Mouse (Mus musculus) intestine, embryonic 16.5 days (tissue): Measurements from ENCODE around the gene Nob1. TPM values are rescaled to one million over a fixed set of nuclear protein-coding genes. Genes with fewer than 3 reads are reported as not detected.
A peak's percentile ranks its signal among the peaks of the same experiment; 100 is the strongest.

Experiments used
- ATAC-seq: fragments of 200-750 bp; cut with Nextera tagmentation; 2 replicates; pipeline ENCODE4 v1.8.0; 2017; ENCODE audit warnings: moderate TSS enrichment, moderate library complexity
- H3K27ac ChIP-seq: fragments of 300-500 bp; sonication (generic); 2 replicates; pipeline ENCODE4 v1.5.1; 2014; ENCODE audit warnings: mild to moderate bottlenecking, low read length
- H3K27me3 ChIP-seq: fragments of 300-500 bp; sonication (generic); replicated peaks from 2 replicates; pipeline ENCODE4 v1.6.1; 2014; ENCODE audit warnings: low read length, control low read depth, mixed read lengths; ENCODE audit not compliant: control insufficient read depth, insufficient read depth
- H3K36me3 ChIP-seq: fragments of 300-500 bp; sonication (generic); 2 replicates; pipeline ENCODE4 v1.6.1; 2014; ENCODE audit warnings: low read length, control low read depth; ENCODE audit not compliant: control insufficient read depth, insufficient read depth
- H3K4me1 ChIP-seq: fragments of 300-500 bp; sonication (generic); 2 replicates; pipeline ENCODE4 v1.6.1; 2014; ENCODE audit warnings: low read length, control low read depth, mixed read lengths; ENCODE audit not compliant: control insufficient read depth, insufficient read depth
- H3K4me2 ChIP-seq: fragments of 300-500 bp; sonication (generic); 2 replicates; pipeline ENCODE4 v1.6.1; 2014; ENCODE audit warnings: low read depth, low read length, control low read depth
- H3K4me3 ChIP-seq: fragments of 300-500 bp; sonication (generic); 2 replicates; pipeline ENCODE4 v1.5.1; 2014; ENCODE audit warnings: mild to moderate bottlenecking, low read length
- H3K9ac ChIP-seq: fragments of 300-500 bp; sonication (generic); 2 replicates; pipeline ENCODE4 v1.6.1; 2014; ENCODE audit warnings: low read depth, low read length
- H3K9me3 ChIP-seq: fragments of 300-500 bp; sonication (generic); 2 replicates; pipeline ENCODE4 v1.6.1; 2016; ENCODE audit warnings: low read length, control low read depth; ENCODE audit not compliant: control insufficient read depth
- WGBS: fragments of 180-500 bp; shearing (Covaris S2); extraction: QIAGEN DNeasy Blood & Tissue Kit; methylation state at CpG from one replicate; pipeline ENCODE4 v1.1.7; 2014; 5-methylcytosine and 5-hydroxymethylcytosine counted together
- polyA plus RNA-seq: library from polyadenylated mRNA; unstranded; fragments of >200 nt; fragmentation: Nextera tagmentation; extraction: Ambion mirVana; gene quantifications from 2 replicates; pipeline ENCODE4 v1.2.1, GENCODE M21; 2015

The Nob1 gene
- polyA plus RNA-seq, 1 experiment from 2014 or later: 73.5 TPM

GRCm38 (mm10) chr8:107417001-107417400 lies 7.8 kb downstream of the Nob1 start:
- WGBS: 92% methylated on average over 12 of the region's 12 CpGs

GRCm38 (mm10) chr8:107413881-107414280 lies 11.0 kb downstream of the Nob1 start:
- Histone ChIP-seq H3K4me3 (no peak overlapping the region), H3K36me3 (peaks cover 10% of the 10 kb centered on the region), H3K27me3 (no peaks in the 10 kb centered on the region), H3K27ac (no peak overlapping the region), H3K9ac (no peak overlapping the region), H3K9me3 (no peaks in the 10 kb centered on the region), H3K4me2 (no peak overlapping the region), H3K4me1 (no peaks in the 10 kb centered on the region)
- 87% methylated on average over 10 of the region's 10 CpGs for whole genome bisulfite sequencing
- no peak for ATAC-seq

More at GRCm38 (mm10) chr8:107417001-107417400, 7.8 kb downstream of the Nob1 start:
- no peak overlapping the region for H3K27ac ChIP-seq
- H3K9me3 ChIP-seq: no peaks in the 10 kb centered on the region
- no peaks in the 10 kb centered on the region for H3K27me3 ChIP-seq
- H3K4me3 ChIP-seq: no peak overlapping the region
- H3K4me1 ChIP-seq: no peaks in the 10 kb centered on the region
- peaks cover 4% of the 10 kb centered on the region; the same call in 1 of the 2 replicates for H3K36me3 ChIP-seq
- ATAC-seq: no peak
- H3K4me2 ChIP-seq: no peak overlapping the region
- H3K9ac ChIP-seq: no peak overlapping the region

GRCm38 (mm10) chr8:107412552-107412951 lies 12.3 kb downstream of the Nob1 start:
- Histone ChIP-seq H3K4me1 (no peaks in the 10 kb centered on the region), H3K9ac (no peak overlapping the region), H3K4me3 (no peak overlapping the region), H3K27ac (no peak overlapping the region), H3K9me3 (no peaks in the 10 kb centered on the region), H3K4me2 (no peak overlapping the region), H3K27me3 (no peaks in the 10 kb centered on the region), H3K36me3 (peaks cover 10% of the 10 kb centered on the region)
- 90% methylated on average over 8 of the region's 8 CpGs for WGBS
- ATAC-seq: no peak

GRCm38 (mm10) chr8:107411391-107411790 lies 13.5 kb downstream of the Nob1 start:
- no peak overlapping the region for H3K27ac ChIP-seq
- H3K4me3 ChIP-seq: no peak overlapping the region
- H3K9ac ChIP-seq: no peak overlapping the region
- H3K9me3 ChIP-seq: no peaks in the 10 kb centered on the region
- H3K4me1 ChIP-seq: no peaks in the 10 kb centered on the region
- no peak overlapping the region for H3K4me2 ChIP-seq
- peaks cover 10% of the 10 kb centered on the region for H3K36me3 ChIP-seq
- H3K27me3 ChIP-seq: no peaks in the 10 kb centered on the region
- 70% methylated on average over 4 of the region's 4 CpGs for WGBS
- no peak for ATAC-seq

GRCm38 (mm10) chr8:107405935-107406334 lies 18.9 kb downstream of the Nob1 start:
- Histone ChIP-seq H3K27me3 (no peaks in the 10 kb centered on the region), H3K9ac (no peak overlapping the region), H3K36me3 (peaks cover 8% of the 10 kb centered on the region), H3K4me2 (no peak overlapping the region), H3K4me1 (peaks cover 9% of the 10 kb centered on the region), H3K9me3 (no peaks in the 10 kb centered on the region), H3K4me3 (no peak overlapping the region), H3K27ac (0 out of 2 replicates have a peak overlapping the region, but pooled peaks have one; percentile 12)
- WGBS: 44% methylated on average over 3 of the region's 3 CpGs
- peak; percentile 36; the same call in 1 of the 2 replicates for ATAC-seq

GRCm38 (mm10) chr8:107404057-107404456 lies 20.8 kb downstream of the Nob1 start:
- H3K9me3 ChIP-seq: no peaks in the 10 kb centered on the region
- 77% methylated on average over 4 of the region's 4 CpGs for WGBS
- no peak overlapping the region for H3K4me2 ChIP-seq
- H3K9ac ChIP-seq: no peak overlapping the region
- no peaks in the 10 kb centered on the region for H3K36me3 ChIP-seq
- ATAC-seq: no peak
- no peaks in the 10 kb centered on the region for H3K27me3 ChIP-seq
- H3K4me1 ChIP-seq: peaks cover 9% of the 10 kb centered on the region
- no peak overlapping the region for H3K27ac ChIP-seq
- no peak overlapping the region for H3K4me3 ChIP-seq

- peaks cover 9% of the 10 kb centered on the region for H3K4me1 ChIP-seq
- H3K36me3 ChIP-seq: no peaks in the 10 kb centered on the region
- peak within 1 kb of the TSS; percentile 54 for H3K4me2 ChIP-seq
- peak; percentile 95 for ATAC-seq
- peak within 1 kb of the TSS; percentile 46 for H3K9ac ChIP-seq
- H3K9me3 ChIP-seq: no peaks in the 10 kb centered on the region
- peak within 1 kb of the TSS; percentile 59; the same call in 1 of the 2 replicates for H3K27ac ChIP-seq
- peak within 1 kb of the TSS; percentile 41 for H3K4me3 ChIP-seq
- 15% methylated on average over 22 of the region's 22 CpGs for WGBS
- no peaks in the 10 kb centered on the region for H3K27me3 ChIP-seq
Measured at GRCm38 (mm10) chr8:107403038-107403781, 21.6 kb downstream of the Nob1 start, which contains the start of gene Nqo1. TSS of gene Nqo1 (minus strand) at chr8:107403206.

- no peak overlapping the region for H3K4me3 ChIP-seq
- WGBS: 78% methylated on average over 5 of the region's 5 CpGs
- no peak for ATAC-seq
- H3K36me3 ChIP-seq: no peaks in the 10 kb centered on the region
- H3K4me2 ChIP-seq: no peak overlapping the region
- no peak overlapping the region for H3K9ac ChIP-seq
- no peaks in the 10 kb centered on the region for H3K27me3 ChIP-seq
- peaks cover 9% of the 10 kb centered on the region for H3K4me1 ChIP-seq
- H3K9me3 ChIP-seq: no peaks in the 10 kb centered on the region
- H3K27ac ChIP-seq: no peak overlapping the region
Measured at GRCm38 (mm10) chr8:107401866-107402265, 23.0 kb downstream of the Nob1 start.

GRCm38 (mm10) chr8:107399495-107399894 lies 25.4 kb downstream of the Nob1 start:
- Histone ChIP-seq H3K36me3 (no peaks in the 10 kb centered on the region), H3K4me2 (no peak overlapping the region), H3K4me3 (no peak overlapping the region), H3K9me3 (no peaks in the 10 kb centered on the region), H3K9ac (no peak overlapping the region), H3K4me1 (peaks cover 9% of the 10 kb centered on the region; the same call in 1 of the 2 replicates), H3K27ac (no peak overlapping the region), H3K27me3 (no peaks in the 10 kb centered on the region)
- no peak for ATAC-seq
- 44% methylated on average over 9 of the region's 9 CpGs for WGBS
